Mouse (Mus musculus) large intestine, adult 2 months (tissue): ENCODE results near the gene BC107364. TPM values are rescaled to one million over a fixed set of nuclear protein-coding genes. Genes with fewer than 3 reads are reported as not detected.
"Not testable (repeated sequence)": the region's sequence is repeated elsewhere in the genome, so short reads cannot be mapped to it uniquely, and the experiment has no call there.

ENCODE experiments used
- DNase-seq: peaks from one replicate; pipeline ENCODE4 v3.0.0-alpha.2; 2012; ENCODE audit warnings: low read depth, low spot score
- WGBS: fragments of 180-500 bp; shearing (Covaris S2); methylation state at CpG from one replicate; pipeline ENCODE4 v1.1.7; 2018; 5-methylcytosine and 5-hydroxymethylcytosine counted together
- polyA plus RNA-seq: library from polyadenylated mRNA; depleted of rRNA; stranded (reverse); fragments of >200 nt; gene quantifications from 2 replicates; pipeline ENCODE4 v1.2.3, GENCODE M21; 2012; rRNA removed

BC107364 gene
- polyA plus RNA-seq = not detected in 2 replicates

DNA sequence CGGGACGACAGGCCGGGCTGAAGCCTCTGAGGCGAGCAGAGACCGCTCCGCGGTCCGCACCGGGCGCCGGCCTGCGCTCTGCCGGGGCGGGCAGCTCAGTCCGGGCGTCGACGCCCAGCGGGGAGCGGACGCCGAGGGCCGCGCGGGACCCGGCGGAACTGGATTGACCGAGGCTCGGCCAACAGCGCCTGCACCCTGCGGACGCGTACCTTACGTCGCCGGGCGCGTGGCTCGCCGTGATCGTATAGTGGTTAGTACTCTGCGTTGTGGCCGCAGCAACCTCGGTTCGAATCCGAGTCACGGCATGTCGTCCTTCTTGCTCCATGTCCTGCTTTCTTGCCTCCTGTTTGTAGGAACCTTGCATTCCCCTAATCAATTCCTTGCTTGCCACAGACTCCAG lies at the start of gene BC107364:
Gene BC107364 (minus strand): TSS at position 45 of the 400 bp plus-strand sequence.
- not testable (repeated sequence) for DNase-seq
- no CpG with 5 or more reads among the region's 48 CpGs for WGBS

DNA sequence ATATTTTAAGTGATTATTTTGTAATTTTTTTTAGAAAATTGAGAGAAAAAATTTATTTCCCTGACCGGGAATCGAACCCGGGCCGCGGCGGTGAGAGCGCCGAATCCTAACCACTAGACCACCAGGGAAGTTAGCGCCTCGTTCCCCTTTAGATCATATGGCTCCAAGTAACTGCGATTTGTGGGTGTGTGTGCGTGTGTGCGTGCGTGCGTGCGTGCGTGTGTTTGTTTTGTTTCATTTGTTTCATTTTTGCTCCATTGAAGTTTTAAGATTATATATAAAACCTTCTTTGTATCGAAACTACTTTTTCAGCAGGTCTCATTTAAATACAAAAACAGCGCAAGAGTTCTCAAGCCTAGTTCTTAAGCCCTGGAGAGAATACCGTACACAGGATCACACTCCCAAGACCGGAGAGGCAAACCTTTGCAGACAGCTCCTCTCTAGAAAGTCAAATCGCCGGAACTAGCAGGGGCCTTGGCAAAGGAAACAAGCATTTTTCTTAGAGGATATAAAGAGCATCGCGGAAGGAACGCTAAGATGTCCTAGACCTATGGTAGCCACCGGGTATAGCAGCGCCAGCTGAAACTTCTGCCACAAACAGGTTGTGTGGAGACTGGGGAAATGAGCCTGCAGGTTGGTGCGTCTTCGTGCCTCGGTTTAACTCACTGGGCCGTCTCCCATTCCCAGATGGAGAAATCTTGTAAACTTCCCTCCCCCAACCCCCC lies 49.4 kb upstream of the BC107364 start:
- under 1% methylated on average over 32 of the region's 32 CpGs for WGBS
- peak; percentile 79 for DNase-seq

DNA sequence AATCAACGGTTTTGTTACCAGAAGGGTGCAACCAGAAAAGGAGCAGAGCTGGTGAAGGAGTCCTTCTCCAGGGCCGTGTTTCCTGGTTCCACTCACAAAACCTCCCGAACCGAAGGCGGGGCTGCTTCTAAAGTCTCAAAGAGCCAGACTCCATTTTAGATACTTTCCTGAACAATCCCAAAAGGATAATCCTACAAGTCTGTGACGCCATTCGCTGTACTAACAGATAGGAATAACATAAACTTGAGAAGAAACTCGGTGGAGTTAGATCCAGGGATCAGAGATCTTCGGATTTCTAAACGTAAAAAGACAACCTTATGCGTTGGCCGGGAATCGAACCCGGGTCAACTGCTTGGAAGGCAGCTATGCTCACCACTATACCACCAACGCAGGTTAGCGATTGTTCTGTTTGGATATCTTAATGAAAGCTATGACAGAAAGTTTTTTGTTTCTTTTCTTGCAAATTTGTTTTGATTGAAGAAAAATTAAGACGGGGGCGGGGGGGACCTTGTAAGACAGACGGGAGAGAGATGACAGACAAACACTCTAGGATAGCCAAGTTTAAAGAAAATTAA lies 48.7 kb upstream of the BC107364 start:
- 1% methylated on average over 19 of the region's 19 CpGs for WGBS

DNA sequence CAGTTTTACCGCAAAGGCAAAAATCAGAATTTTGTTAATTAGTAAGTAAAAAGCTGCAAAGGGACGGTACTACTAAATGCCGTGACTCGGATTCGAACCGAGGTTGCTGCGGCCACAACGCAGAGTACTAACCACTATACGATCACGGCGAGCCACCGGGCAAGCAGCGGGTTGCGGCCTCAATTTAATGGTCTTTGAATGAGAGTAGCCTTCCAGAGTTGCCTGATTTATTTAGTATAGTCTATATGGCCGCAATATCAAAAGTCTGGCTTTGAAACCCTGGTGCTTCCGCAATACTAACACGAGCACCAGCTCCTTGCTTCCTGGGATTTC lies 48.1 kb upstream of the BC107364 start:
- no peak for DNase-seq
- WGBS = under 1% methylated on average over 17 of the region's 17 CpGs

More for the DNA sequence above, 48.7 kb upstream of the BC107364 start:
- no peak for DNase-seq

DNA sequence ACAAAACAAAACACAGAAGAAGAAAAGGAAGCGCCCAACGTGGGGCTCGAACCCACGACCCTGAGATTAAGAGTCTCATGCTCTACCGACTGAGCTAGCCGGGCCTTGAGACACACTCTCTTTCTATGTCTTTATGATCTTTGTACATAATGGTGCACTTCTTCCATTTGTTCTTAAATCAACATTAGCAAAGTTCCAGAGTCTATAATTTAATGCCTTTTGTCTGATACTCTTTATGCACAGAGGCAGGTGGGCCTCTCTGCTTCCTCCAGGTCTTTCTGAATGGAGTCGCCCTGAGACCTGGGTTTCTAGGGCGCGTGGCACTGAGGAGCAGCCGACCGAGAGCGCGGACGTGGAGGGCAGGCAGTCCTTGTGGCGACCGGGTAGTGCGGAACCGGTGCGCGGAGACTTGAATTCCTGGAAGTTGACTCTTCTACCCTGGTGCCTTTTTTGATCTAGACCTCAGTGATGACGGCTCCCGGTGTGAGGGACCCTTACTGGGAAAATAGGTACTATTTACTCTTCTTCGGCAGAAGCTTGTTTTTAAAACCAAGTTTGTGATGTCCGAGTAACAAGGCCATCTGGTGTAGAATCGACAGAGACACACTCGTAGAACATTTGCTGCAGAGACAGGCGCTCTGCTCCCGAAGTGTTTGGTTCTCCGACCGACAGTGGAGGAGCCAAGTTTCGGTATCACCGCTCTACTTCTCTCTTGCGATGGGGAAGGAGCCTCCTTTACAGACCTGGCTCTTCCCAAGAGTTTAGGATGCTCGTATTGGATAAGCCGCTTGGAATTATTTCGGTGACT lies 47.6 kb upstream of the BC107364 start:
- DNase-seq = no peak
- under 1% methylated on average over 36 of the region's 36 CpGs for WGBS

DNA sequence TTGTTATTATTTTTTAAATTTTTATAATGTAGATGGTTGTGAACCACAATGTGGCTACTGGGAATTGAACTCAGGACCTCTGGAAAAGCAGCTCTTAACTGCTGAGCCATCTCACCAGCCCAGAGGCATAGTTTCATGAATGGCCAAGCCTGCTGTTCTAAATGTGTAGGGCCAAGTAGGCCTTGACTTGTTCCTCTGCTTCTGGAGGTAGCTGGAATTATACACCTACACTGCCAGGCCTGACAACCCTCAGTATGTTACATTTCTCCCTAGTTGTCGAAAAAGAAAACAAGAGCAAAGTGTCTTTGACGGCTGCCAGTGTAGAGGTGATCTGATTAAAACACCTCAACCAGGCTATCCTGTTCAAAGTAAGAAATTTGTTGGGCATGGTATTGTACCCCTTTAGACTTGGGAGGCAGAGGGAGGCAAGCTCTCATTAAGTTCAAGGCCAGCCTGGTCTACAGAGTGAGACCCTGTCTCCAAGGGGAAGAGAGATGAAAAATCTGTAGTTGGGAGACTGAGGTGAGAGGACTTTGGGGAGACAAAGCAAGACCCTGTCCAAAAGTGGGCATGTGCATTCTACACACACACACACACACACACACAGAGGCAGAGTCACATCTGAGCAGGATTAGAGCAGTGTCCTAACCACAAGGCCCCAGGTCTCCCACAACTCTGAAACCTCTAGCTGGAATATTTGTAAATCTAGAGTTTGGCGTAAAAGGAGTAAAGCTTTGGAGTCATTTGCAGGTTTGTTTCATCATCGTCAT lies 46.6 kb upstream of the BC107364 start:
- 91% methylated on average over 4 of the region's 4 CpGs for WGBS
- no peak for DNase-seq

DNA sequence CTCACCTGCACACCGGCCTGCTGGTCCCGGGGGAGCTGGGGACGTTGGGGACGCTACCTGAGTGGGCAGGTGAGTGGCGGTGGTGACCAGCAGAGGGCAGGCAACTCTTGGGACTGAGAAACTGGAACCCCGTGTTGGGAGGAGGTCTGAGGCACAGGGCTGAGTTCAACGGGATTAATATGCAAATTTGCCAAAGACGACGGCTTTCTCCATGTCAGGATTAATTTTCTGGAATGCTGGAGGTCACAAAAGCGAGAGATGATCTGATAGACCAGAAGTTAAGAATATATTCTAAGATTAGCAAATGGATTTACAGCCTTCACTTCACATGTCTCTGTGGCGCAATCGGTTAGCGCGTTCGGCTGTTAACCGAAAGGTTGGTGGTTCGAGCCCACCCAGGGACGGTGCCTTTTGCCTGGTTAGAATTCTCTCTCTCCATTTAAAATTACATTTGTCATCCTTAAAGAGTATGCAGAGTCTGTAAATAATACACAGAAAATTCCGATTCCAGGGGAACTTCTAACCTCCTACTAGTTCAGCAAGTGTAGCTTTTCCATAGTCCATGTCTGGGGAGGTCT lies 45.4 kb upstream of the BC107364 start:
- DNase-seq = no peak
- 3% methylated on average over 19 of the region's 19 CpGs for WGBS

DNA sequence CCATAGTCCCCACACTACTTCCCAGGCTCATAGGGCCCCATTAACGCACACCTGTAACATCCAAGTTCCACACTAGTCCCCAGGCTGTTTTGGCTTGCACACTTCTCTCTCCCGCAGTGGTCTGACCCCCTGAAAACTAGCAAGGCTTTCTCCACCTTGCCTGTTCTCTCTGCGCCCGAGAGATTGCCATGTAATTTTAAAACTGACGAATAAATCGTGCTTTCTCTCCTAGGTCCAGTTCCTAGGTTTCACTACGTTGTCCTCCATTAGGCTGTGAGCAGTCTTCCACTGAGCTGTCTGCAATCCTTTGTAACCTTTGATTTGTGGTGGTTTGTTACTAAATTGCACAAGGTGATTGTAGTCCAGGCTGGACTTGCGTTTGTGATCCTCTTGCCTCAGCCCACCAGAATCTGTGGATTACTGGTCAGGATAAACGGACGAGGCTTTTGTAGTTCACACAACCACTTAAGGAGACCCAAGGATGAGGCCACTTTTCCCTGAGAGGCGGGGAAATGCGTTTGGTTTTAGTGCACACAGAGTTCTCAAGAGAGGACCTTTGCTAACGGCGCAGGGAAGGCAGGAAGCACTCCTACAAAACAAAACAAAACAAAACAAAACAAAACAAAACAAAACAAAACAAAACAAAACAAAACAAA lies 44.6 kb upstream of the BC107364 start:
- 29% methylated on average over 14 of the region's 14 CpGs for WGBS
- not testable (repeated sequence) for DNase-seq

DNA sequence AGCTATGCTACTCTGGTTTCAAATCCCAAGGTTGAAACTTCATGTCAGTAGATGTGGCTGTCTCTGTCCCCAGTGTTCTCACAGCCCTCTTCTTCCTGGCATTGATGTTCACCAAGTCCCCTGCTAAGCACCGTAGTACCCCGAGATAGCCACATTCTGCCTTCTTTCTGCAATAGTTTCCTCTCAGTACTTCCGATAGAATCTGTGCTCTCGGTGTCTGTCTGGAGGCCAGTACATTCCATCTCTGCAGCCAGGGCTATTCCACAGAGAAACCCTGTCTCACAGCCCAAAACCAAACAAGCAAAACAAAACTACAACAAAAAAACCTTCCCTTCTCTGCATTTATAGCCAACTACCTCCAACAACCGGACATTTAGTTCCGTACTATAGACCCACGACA lies 44.1 kb upstream of the BC107364 start:
- DNase-seq = no peak
- 66% methylated on average over 7 of the region's 7 CpGs for WGBS

DNA sequence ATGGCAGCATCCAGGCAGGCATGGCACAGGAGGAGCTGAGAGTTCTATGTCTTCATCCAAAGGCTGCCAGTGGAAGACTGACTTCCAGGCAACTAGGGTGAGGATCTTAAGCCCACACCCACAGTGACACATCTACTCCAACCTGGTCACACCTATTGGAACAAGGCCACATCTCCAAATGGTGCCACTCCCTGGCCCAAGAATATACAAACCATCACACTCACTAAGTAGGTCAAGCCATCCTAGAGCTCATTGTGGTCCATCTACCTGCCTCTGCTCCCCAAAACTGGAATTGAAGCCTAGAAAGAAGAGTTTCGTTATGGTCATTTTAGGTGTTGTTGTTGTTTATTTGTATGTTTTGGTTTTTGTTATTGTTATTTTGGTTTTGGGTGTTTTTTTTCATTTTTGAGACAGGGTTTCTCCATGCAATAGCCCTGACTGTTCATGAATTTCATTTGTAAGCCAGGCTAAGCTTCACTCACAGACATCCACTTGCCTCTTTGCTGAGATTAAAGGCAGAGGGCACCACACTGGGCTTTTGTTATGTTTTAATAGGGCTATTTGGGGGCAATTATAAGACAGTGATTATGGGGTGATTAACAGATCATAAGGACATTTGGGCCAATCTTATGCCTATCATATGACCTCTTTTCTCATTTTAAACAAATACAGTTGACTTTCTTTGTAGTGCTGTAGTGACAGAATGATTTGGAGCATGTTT lies 43.5 kb upstream of the BC107364 start:
- no peak for DNase-seq
- WGBS = 95% methylated on average over 1 of the region's 1 CpGs

DNA sequence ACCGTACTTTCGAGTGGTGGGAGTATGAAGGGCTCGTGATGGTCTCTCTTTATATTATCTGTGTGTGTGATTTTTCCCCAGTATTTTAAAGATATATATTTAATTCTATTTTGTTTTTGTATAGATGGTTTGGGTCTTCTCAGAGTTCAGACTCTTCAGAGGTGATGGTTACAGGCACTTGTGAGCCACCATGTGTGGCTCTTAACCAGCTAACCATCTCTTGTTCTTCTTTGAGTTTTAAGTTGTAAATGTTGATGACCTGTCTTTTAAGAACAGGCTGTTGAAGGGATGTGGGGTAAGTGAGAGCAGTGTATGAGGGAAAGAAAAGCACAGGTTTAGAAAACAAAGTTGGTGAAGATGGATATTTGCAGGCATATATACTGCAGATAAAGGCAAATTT lies 42.8 kb upstream of the BC107364 start:
- DNase-seq = no peak
- WGBS = 98% methylated on average over 3 of the region's 3 CpGs

DNA sequence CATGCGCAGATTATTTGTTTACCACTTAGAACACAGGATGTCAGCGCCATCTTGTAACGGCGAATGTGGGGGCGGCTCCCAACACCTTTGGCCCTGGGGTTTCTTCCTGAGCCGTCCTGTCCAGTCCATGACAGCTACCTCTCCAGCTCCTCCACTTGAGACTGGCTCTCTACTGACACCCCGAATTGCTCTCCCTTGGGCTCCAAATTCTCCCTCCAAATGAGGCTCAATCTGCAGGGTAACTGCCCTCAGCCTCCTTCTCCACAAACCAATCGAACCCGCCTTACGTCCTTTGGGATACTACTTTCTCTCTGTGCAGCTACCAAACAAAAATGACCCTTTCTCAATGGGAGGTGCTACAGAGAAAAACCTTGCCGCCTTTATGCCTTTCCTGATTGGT lies 42.4 kb upstream of the BC107364 start:
- DNase-seq = not testable (repeated sequence)
- 96% methylated on average over 7 of the region's 11 CpGs for WGBS

DNA sequence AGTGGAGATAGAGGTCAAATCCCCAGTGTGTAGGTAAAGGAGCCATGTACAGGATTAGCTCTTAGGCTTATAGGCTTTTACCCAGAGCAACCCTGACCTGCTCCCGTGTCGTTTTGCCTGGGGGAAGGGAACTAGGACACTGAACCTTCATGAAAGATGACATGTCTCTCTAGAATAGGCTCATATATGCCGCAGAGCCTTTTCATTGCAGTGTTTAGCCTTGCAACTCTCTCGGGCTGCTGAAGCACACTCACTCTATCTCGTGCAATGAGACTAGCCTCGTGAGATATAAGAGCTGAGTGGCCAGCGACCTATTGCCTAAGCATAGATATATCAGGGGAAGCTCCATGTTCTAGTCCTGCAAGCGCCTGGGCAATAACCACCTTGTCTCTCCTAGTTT lies 37.5 kb upstream of the BC107364 start:
- 77% methylated on average over 7 of the region's 8 CpGs for WGBS
- not testable (repeated sequence) for DNase-seq

DNA sequence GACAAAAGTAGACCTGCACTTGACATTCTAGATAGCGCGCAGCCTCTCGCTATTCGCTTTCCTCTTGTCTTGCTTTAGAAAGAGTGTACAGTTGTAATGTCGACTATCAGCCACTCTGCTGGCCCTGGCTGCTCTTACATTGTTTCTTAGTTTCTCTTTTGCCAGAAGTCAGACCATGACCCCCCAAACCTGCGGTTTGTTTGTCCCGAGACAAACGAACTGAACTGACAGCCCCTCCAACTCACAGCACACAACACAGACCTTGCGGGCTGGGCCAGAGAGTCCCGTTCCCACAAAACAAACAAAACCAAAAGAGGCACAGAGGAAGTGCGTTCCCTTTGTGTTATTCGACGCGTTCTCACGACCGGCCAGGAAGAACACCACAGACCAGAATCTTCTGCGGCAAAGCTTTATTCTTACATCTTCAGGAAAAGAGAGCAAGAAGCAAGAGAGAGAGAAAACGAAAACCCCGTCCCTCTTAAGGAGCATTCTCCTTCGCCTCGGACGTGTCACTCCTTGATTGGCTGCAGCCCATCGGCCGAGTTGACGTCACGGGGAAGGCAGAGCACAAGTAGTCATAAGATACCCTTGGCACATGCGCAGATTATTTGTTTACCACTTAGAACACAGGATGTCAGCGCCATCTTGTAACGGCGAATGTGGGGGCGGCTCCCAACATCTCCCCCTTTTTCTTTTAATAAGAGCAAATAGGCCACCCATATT lies 37.0 kb upstream of the BC107364 start:
- WGBS = 0% methylated on average over 9 of the region's 31 CpGs

DNA sequence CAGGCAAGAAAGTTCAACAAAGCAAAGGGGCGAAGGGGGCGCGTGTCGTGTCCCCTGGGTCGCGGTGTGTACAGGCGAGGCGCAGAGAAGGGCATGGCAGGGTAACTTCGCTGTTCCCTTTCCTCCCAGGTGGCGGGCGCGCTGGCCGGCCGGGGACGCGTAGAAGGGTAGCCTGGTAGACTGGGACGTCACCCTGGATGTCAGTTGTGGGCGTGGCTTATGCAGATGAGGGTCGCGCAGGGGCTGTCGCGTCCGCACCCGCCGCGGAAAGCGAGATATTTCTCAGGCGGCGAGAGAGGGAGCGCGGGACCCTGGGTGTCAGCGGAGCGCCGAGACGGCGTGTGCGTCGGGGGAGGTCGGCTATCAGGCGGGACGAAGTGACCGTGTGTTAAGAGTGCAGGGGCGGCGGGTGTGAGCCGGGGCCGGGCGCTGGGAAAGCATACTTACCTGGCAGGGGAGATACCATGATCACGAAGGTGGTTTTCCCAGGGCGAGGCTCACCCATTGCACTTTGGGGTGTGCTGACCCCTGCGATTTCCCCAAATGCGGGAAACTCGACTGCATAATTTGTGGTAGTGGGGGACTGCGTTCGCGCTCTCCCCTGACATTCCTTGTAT lies 36.3 kb upstream of the BC107364 start:
- not testable (repeated sequence) for DNase-seq
- WGBS = 0% methylated on average over 4 of the region's 55 CpGs

More for the DNA sequence above, 37.0 kb upstream of the BC107364 start:
- not testable (repeated sequence) for DNase-seq

DNA sequence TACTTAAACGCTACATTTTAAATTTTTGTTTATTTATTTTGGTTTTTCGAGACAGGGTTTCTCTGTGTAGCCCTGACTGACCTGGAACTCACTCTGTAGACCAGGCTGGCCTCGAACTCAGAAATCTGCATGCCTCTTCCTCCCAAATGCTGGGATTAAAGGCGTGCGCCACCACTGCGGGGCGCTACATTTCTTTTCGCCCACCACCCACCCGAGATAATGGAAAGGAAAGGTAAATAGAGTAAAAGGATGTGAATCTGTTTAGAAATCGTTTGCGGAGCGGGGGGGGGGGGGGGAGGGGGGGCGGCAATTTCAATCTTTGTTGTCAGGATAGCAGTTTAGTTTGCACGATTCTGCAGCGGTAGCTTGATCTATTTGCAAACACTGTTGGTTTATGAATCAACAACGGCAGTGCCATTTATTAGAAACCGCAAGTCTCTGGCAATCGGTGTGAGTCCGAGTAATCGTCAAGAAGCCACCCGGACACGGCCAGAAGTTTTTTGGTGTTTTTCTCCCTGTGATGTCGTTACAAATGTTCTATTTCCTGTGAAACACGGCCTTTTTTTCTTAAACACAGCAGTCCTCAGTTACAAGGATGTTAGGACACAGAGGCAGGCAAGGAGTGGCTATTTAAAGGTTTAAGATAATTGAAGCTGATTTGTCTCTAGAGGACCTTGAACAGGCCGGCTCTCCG lies 35.6 kb upstream of the BC107364 start:
- DNase-seq = no peak
- 3% methylated on average over 26 of the region's 26 CpGs for WGBS
